Mouse (Mus musculus) naive thymus-derived CD4-positive, alpha-beta T cell, adult 2 months (primary cell): ENCODE measurements at regions not wholly inside any gene's neighbourhood (a gene's known extent, or its start where the extent isn't known, plus 50 kb on each side); places are given as distances from the start of the nearest gene placed in this dataset.
A peak's percentile ranks its signal among the peaks of the same experiment; 100 is the strongest.

Experiments
- DNase-seq: peaks from one replicate; pipeline ENCODE4 v3.0.0-alpha.2; 2011; ENCODE audit warnings: low read depth

DNA sequence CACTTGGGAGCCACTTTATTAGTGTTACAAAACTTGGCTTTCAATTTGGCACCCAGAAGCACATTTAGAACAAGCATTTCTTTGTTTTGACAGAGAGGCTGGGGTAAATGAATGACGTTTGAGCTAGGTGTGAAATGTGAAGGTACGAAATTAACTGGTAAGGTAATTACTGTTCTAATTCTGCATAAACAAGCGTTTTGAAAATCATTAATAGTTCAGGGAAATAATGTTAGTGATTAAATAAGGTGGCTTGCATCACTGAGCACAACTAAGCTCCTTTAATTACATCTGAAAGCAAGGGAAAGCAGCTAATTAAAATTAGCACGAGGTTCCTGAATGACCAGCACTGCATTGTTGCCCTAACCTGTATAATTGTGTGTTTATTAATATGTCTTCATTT lies 529.9 kb upstream of the Pkn2 start:
- no peak for DNase-seq

GRCm38 (mm10) chr3:143398966-143399365 lies 517.2 kb upstream of the Pkn2 start:
- DNase-seq: no peak

DNA sequence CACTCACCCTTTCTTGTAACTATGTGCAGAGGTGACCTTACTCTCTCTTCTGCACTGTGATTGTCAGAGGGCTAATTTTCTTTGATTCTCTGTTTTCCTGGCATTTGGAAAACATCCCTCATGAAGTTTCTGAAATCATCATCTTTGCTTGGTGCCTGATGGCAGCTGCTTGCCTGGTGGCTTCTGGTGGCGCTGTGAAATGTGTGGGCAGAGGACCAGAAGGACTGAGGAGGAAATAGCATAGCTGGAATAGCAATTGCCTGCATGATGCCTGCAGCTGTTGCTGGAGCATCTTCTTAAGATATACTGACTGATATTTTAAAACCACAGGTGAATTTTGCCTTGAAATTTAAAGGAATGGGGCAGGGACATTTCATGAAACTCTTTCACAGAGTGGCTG lies 502.6 kb upstream of the Pkn2 start:
- no peak for DNase-seq

- peak; percentile 42 for DNase-seq
Observed at GRCm38 (mm10) chr3:143379193-143379592, 497.4 kb upstream of the Pkn2 start.

GRCm38 (mm10) chr3:143377446-143377845 lies 495.6 kb upstream of the Pkn2 start:
- no peak for DNase-seq

DNA sequence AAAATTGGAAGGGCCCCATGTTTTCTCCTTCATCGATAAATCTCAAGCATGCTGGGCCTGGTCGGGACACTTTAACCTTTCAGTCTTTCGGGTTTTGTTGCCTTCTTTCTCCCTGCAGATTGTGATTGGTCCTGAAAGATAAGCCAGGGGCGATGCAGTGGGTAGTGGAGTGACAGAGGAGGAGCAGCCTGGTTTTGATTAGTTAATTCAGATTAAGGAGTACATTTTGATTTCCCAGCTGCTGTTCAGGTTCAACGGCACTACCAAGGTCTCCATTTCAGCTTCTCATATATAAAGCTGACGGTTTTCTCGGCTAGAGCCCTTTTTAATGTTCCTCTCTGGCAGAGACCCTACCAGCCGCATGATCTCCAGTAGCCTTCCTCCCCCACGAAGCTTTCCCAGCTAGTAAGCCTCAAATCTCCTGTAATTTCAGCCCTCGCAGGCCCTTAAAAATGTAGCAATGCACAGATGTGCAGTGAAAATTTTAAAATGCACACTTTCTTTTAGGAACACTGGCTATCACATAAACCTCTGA lies 493.8 kb upstream of the Pkn2 start:
- DNase-seq: no peak

DNA sequence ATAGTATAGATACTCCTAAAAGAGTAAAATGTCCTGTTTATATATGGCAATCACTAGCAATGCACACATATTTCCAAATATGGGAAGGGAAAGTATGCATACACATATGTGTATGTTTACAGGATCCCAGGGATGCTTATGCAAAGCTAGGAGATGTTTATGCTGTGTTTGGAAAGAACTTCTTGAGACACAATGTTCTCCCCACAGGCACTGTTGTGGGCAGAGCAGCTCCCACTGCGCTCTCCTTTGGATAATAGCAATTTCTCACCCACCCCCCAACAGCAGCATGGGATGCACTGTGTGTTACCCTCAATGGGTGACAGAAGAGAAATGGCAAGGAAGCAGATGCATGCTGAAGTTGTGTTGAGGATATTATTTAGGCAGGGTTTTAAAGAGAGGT lies 491.7 kb upstream of the Pkn2 start:
- no peak for DNase-seq

GRCm38 (mm10) chr3:143369002-143369401 lies 487.2 kb upstream of the Pkn2 start:
- DNase-seq: no peak

GRCm38 (mm10) chr3:143340032-143340431 lies 458.2 kb upstream of the Pkn2 start:
- DNase-seq: no peak

DNA sequence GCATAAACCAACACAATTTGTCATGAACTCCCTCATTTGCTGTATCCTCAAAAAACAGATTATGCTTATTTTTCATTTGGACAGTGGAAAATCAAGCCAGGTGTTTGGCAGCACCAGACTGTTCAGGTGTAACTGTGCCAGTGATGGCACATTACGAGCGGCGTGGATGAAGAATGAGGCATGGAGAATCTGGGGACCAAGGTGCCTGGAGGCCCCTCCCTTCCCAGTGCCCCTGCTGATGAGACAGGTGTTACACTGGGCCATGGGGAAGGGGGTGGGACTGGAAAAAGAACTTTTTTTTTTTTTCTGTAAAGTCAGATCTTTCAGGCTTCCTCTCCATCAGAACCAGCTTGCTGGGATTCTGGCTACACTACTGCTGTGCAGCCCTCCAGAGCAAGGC lies 451.5 kb upstream of the Pkn2 start:
- no peak for DNase-seq

DNA sequence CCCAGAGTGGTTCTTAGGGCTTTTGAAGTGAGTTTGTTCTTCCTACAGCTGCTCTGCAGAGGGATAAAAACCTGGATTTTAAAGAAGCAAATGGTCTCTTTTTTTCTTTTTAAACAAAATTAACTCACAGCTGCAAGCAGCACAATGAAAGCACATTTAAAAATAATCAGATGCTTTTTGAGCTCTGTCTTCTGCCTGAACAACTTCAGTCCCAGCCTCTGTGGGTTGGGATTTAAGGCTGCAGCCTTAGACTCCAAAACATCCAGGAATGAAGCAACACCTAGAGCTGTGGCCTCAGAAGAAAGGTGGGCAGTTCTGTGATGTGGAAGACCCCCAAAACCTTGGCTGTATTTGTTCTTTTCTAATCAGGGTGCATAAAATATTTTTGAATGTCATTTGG lies 446.7 kb upstream of the Pkn2 start:
- DNase-seq: no peak

DNA sequence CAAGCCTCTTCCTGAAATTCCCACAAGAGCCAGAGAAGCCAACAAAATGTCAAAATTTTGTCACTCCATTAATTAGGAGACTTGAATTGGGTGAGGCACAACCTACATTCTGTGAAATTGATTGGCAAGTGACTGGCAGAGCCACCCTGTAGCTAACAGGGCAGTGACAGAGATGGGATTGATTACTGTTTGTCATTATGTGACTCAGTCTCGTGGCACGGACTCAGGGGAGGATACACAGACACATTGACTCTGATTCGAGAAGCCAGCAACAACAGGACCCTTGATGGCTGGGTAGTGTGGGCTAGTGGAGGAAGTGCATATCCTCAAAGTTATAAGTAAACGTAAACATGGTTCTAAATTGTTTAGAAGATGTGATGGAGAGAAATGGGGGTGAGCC lies 445.8 kb upstream of the Pkn2 start:
- no peak for DNase-seq

- no peak for DNase-seq
Observed at GRCm38 (mm10) chr3:143316457-143316856, 434.7 kb upstream of the Pkn2 start.

DNA sequence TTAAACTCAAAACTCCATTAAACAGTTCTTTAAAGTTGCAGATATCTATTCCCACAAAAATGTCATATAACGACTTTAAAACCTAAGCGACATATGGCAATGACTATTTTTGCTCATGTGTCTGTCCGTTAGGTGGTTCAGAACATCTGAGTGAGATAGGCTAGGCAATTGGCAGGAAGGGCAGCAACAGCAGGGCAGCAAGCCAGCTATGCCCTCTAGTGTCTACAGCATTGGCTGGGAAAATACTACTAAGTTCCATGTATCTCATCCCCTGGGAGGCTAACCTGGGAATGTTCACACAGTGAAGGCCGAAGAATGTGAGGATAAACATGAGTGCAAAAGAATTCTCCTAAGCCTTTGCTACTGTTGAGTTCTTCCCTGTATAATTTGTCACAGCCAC lies 410.0 kb upstream of the Pkn2 start:
- DNase-seq: no peak

DNA sequence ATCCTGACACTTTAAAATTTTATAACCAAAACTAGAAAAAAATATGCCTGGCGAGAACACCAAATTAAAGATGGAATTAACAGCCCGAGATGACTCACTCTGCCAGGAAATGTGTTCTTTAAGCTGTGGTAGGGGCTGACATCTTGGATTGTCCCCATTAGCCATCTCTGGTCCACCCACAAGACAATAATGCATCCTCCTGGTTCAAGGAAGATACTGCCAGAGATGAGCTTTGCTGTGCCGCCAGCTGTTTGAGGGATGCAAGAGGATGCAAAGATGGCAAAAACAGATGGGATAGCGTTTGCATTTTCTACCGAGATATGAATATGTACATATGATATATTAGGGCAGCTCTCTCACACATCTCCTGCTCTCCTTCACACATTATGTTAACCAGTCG lies 382.3 kb upstream of the Pkn2 start:
- DNase-seq: no peak

DNA sequence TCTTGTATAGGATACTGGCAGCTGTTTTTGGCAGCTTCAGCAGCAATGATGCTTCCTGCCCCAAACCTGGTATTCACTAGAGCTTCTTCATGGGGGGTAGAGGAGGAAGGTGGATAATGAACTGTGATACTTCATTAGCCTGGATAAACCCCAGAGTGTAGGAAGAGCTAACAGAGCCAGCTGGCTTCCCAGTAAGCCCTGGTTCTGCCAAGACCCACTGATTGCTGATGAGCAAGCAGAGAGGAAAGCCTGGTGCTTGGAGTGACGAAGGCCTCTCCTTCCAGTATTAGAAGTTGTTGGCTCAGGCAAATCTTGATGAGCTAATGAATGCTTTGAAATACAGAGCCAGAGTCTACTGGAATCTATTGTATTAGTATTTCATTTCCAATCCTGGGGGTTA lies 370.8 kb upstream of the Pkn2 start:
- DNase-seq: no peak

DNA sequence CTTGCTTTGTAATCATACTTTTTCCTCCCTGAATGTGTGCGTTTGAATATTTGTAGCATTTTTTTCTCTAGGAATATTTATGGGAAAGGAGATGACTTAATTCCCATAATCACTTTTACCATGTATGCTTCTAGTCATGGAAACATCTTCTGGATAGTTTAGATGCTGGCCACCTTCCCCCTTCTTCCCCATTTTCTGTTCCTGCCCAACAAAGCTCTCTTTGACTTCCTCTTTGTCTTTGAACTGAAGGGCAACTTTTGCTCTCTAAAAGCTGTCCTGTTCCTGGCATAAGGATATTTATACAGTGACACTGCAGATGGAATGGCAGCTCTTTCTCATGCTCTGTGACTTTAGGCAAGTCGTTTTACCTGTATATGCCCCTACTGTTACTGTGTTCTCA lies 370.2 kb upstream of the Pkn2 start:
- no peak for DNase-seq

DNA sequence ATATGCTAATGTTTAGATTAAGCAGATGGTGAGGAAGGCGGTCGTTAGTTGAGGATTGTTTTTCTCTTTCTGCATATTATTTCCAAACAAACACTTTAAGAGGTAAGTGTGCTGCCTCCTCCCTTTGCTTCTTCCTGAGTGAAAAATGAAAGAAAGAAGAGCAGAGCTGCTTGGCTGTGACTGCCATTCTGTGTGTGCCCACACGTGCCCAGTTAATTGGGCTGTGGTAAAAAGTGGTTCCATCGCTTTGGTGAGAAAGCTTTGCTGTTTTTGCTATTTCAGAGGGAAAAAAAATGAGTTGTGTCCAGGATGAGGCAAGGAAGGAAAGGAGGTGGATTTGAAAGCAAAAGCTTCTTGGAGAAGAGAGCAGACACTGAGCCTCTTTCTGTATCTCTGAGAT lies 360.9 kb upstream of the Pkn2 start:
- DNase-seq: no peak

GRCm38 (mm10) chr3:143240545-143241383 lies 359.0 kb upstream of the Pkn2 start:
- no peak for DNase-seq

- no peak for DNase-seq
Observed at GRCm38 (mm10) chr3:143238546-143238945, 356.7 kb upstream of the Pkn2 start.

DNA sequence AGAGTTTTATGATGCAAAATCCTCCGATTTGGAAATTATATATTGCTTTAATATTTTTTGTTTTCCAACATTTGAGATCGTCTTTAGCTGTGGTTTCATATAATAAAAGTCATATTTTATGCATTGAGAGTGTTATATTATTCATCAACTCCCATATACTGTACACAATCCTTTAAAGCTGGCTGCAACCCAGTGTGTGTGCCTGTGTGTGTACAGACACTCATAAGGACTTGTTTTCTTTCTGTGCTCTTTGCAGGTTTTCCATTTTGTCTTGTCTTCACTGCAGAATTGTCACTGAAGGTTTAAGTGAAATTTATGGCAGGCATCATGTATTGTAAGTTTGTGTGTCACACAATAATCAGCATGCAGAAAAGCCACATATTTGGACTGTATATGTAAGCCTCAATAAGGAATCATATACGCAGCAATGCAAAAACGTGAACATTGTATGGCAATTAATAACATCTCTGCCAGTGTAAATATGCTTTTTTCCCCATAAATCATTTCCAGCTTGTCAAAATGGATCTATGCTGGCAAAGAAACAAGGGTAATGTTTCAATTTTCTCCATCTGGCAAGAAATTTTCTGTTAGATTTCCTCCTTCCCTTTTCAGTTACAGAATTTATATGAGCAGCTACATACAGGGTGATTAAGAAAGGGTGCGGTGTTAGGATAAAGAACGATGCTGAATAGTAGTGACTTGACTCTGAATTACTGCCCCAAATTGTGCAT lies 342.4 kb upstream of the Pkn2 start:
- DNase-seq: no peak

GRCm38 (mm10) chr3:143193263-143193970 lies 311.6 kb upstream of the Pkn2 start:
- DNase-seq: no peak

DNA sequence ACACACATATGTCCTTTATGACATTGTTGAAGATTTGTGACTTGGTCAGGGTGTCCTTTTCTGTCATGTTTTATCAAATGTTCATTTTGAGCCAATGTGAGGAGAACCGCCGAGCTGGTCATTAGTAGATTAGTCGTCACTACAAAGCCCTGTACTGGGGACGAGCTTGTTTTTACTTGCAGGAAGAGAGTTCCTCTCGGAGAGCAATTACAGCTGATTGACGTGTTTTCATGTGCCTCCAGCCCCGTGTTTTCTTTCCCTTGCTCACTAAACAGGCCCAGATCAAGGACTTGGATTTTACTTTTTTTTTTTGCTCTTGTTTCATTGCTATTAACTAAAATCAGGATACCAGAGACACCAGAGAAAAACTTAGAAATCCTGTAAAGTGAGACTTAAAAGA lies 307.1 kb upstream of the Pkn2 start:
- DNase-seq: no peak
